In genomic region chr7:141123517-141123856, GRCm38 (mm10) we compare ENCODE assay signal across 8 mouse cellular contexts. TPM values are rescaled to one million over a fixed set of nuclear protein-coding genes. Genes with fewer than 3 reads are reported as not detected.
DNase-seq lines count a peak whose midpoint lies in the region; ATAC-seq and TF ChIP-seq lines count a peak whose summit lies in the region.

No protein-coding gene starts in this region.

- H3K27me3 ChIP-seq in embryonic facial prominence, embryonic 14.5 days (replicated peaks; ENCODE audit: control insufficient read depth, insufficient read depth, low read length) = no peaks in the 10 kb centered on the region
- H3K27me3 ChIP-seq in intestine, embryonic 16.5 days (replicated peaks; ENCODE audit: control insufficient read depth, insufficient read depth, low read length) = no peaks in the 10 kb centered on the region
- H3K27me3 ChIP-seq in neural tube, embryonic 13.5 days = no peaks in the 10 kb centered on the region

- peak overlapping the region; percentile 57 for H3K4me2 ChIP-seq in embryonic facial prominence, embryonic 14.5 days (ENCODE audit: low read depth, low read length)
- peak overlapping the region; percentile 94 for H3K4me2 ChIP-seq in intestine, embryonic 16.5 days (ENCODE audit: low read depth, low read length)
- H3K4me2 ChIP-seq in neural tube, embryonic 13.5 days = peak overlapping the region; percentile 69

- WGBS in lung, adult 2 months = 2% methylated on average over 15 of the region's 15 CpGs
- WGBS in embryonic facial prominence, embryonic 14.5 days = 3% methylated on average over 11 of the region's 15 CpGs
- 2% methylated on average over 15 of the region's 15 CpGs for WGBS in intestine, embryonic 16.5 days
- 2% methylated on average over 15 of the region's 15 CpGs for WGBS in neural tube, embryonic 13.5 days

- TF ChIP-seq CTCF in lung, adult 2 months (IDR thresholded peaks at IDR 0.05; ENCODE audit: insufficient read depth, low read length) = no peak

- no peak for ATAC-seq in embryonic facial prominence, embryonic 14.5 days (ENCODE audit: low read depth)
- no peak for ATAC-seq in intestine, embryonic 16.5 days
- ATAC-seq in neural tube, embryonic 13.5 days (ENCODE audit: low read depth) = peak; percentile 34; the same call in 1 of the 2 replicates
- ATAC-seq in frontal cortex, adult (ENCODE audit: low TSS enrichment) = no peak
- ATAC-seq in granulocyte monocyte progenitor cell, adult 5-6 weeks (replicated peaks; ENCODE audit: poor library complexity, severe bottlenecking) = no peak

- H3K9me3 ChIP-seq in embryonic facial prominence, embryonic 14.5 days (ENCODE audit: control insufficient read depth, low read length) = no peaks in the 10 kb centered on the region
- H3K9me3 ChIP-seq in intestine, embryonic 16.5 days (ENCODE audit: control insufficient read depth, low read length) = no peaks in the 10 kb centered on the region
- H3K9me3 ChIP-seq in neural tube, embryonic 13.5 days = no peaks in the 10 kb centered on the region

- H3K27ac ChIP-seq in embryonic facial prominence, embryonic 14.5 days (replicated peaks; ENCODE audit: low read depth, low read length) = peak overlapping the region; percentile 84
- H3K27ac ChIP-seq in intestine, embryonic 16.5 days (ENCODE audit: low read length) = peak overlapping the region; percentile 92
- peak overlapping the region; percentile 88 for H3K27ac ChIP-seq in neural tube, embryonic 13.5 days (replicated peaks)

- H3K9ac ChIP-seq in embryonic facial prominence, embryonic 14.5 days (ENCODE audit: low read depth, low read length) = peak overlapping the region; percentile 73
- peak overlapping the region; percentile 78 for H3K9ac ChIP-seq in intestine, embryonic 16.5 days (ENCODE audit: low read depth, low read length)
- peak overlapping the region; percentile 74 for H3K9ac ChIP-seq in neural tube, embryonic 13.5 days

- no peaks in the 10 kb centered on the region for H3K36me3 ChIP-seq in embryonic facial prominence, embryonic 14.5 days (ENCODE audit: control insufficient read depth, insufficient read depth, low read length)
- H3K36me3 ChIP-seq in intestine, embryonic 16.5 days (ENCODE audit: control insufficient read depth, insufficient read depth, low read length) = no peaks in the 10 kb centered on the region
- no peaks in the 10 kb centered on the region for H3K36me3 ChIP-seq in neural tube, embryonic 13.5 days

- no peak for TF ChIP-seq POLR2A in lung, adult 2 months (IDR thresholded peaks at IDR 0.05; ENCODE audit: borderline replicate concordance, extremely low read depth, low read depth, low read length)

- peak overlapping the region; percentile 66 for H3K4me3 ChIP-seq in lung, adult 2 months (replicated peaks; ENCODE audit: extremely low read depth, low read depth, low read length)
- peak overlapping the region; percentile 63 for H3K4me3 ChIP-seq in embryonic facial prominence, embryonic 14.5 days (ENCODE audit: low read depth, low read length)
- H3K4me3 ChIP-seq in intestine, embryonic 16.5 days (ENCODE audit: low read length) = peak overlapping the region; percentile 75
- H3K4me3 ChIP-seq in neural tube, embryonic 13.5 days = peak overlapping the region; percentile 62

- DNase-seq in lung, adult 2 months = no peak
- no peak for DNase-seq in lung, postnatal 36 days
- DNase-seq in embryonic facial prominence, embryonic 14.5 days (ENCODE audit: low spot score) = no peak
- no peak for DNase-seq in adipocyte (ENCODE audit: low spot score)

- no peaks in the 10 kb centered on the region for H3K4me1 ChIP-seq in lung, adult 2 months (ENCODE audit: control insufficient read depth, insufficient read depth, low read length)
- no peaks in the 10 kb centered on the region for H3K4me1 ChIP-seq in embryonic facial prominence, embryonic 14.5 days (ENCODE audit: control insufficient read depth, insufficient read depth, low read length)
- H3K4me1 ChIP-seq in intestine, embryonic 16.5 days (ENCODE audit: control insufficient read depth, insufficient read depth, low read length) = peaks cover 9% of the 10 kb centered on the region
- peaks cover 7% of the 10 kb centered on the region; the same call in 1 of the 2 replicates for H3K4me1 ChIP-seq in neural tube, embryonic 13.5 days (replicated peaks)

RNA-seq across cellular contexts. Expression of gene Ptdss2, which starts 1.3 kb away (rescaled TPM):
- 22.9 and 24.1 TPM in 2 replicates for polyA plus RNA-seq in lung, adult 2 months (2012; rRNA removed)
- 64.5 and 74.8 TPM in 2 replicates for polyA plus RNA-seq in embryonic facial prominence, embryonic 14.5 days (2014; fragmentation: Nextera tagmentation; extraction: Ambion mirVana)
- polyA plus RNA-seq in intestine, embryonic 16.5 days (2015; fragmentation: Nextera tagmentation; extraction: Ambion mirVana) = 59.0 and 60.3 TPM in 2 replicates
- 63.5 and 77.7 TPM in 2 replicates for polyA plus RNA-seq in neural tube, embryonic 13.5 days (2015; fragmentation: Nextera tagmentation; extraction: Ambion mirVana)
- 14.0 and 17.5 TPM in 2 replicates for total RNA-seq in granulocyte monocyte progenitor cell, adult 5-6 weeks (2014; fragmentation: Nextera tagmentation)
- total RNA-seq in granulocyte monocyte progenitor cell, adult 5-6 weeks (2017) = 4.2 and 7.1 TPM in 2 replicates

RNA-seq across cellular contexts. Expression of gene Ano9, which starts 5.9 kb away (rescaled TPM):
- polyA plus RNA-seq in lung, adult 2 months (2012; rRNA removed) = 2.8 and 10.7 TPM in 2 replicates
- polyA plus RNA-seq in embryonic facial prominence, embryonic 14.5 days (2014; fragmentation: Nextera tagmentation; extraction: Ambion mirVana) = 3.7 and 5.0 TPM in 2 replicates
- 43.6 and 50.1 TPM in 2 replicates for polyA plus RNA-seq in intestine, embryonic 16.5 days (2015; fragmentation: Nextera tagmentation; extraction: Ambion mirVana)
- polyA plus RNA-seq in neural tube, embryonic 13.5 days (2015; fragmentation: Nextera tagmentation; extraction: Ambion mirVana) = 0.27 TPM in 1 of 2 replicates, not detected in the other
- total RNA-seq in granulocyte monocyte progenitor cell, adult 5-6 weeks (2014; fragmentation: Nextera tagmentation) = not detected in 2 replicates
- total RNA-seq in granulocyte monocyte progenitor cell, adult 5-6 weeks (2017) = not detected in 2 replicates

RNA-seq across cellular contexts. Expression of gene Sigirr, which starts 23.1 kb away (rescaled TPM):
- polyA plus RNA-seq in lung, adult 2 months (2012; rRNA removed) = 40.5 and 40.6 TPM in 2 replicates
- polyA plus RNA-seq in embryonic facial prominence, embryonic 14.5 days (2014; fragmentation: Nextera tagmentation; extraction: Ambion mirVana) = 4.0 and 4.4 TPM in 2 replicates
- 29.4 and 32.8 TPM in 2 replicates for polyA plus RNA-seq in intestine, embryonic 16.5 days (2015; fragmentation: Nextera tagmentation; extraction: Ambion mirVana)
- 1.5 and 3.5 TPM in 2 replicates for polyA plus RNA-seq in neural tube, embryonic 13.5 days (2015; fragmentation: Nextera tagmentation; extraction: Ambion mirVana)
- 16.9 and 30.9 TPM in 2 replicates for total RNA-seq in granulocyte monocyte progenitor cell, adult 5-6 weeks (2014; fragmentation: Nextera tagmentation)
- total RNA-seq in granulocyte monocyte progenitor cell, adult 5-6 weeks (2017) = 16.6 and 20.2 TPM in 2 replicates

RNA-seq across cellular contexts. Expression of gene Pkp3, which starts 45.5 kb away (rescaled TPM):
- 23.8 and 47.7 TPM in 2 replicates for polyA plus RNA-seq in lung, adult 2 months (2012; rRNA removed)
- polyA plus RNA-seq in embryonic facial prominence, embryonic 14.5 days (2014; fragmentation: Nextera tagmentation; extraction: Ambion mirVana) = 30.0 and 33.5 TPM in 2 replicates
- polyA plus RNA-seq in intestine, embryonic 16.5 days (2015; fragmentation: Nextera tagmentation; extraction: Ambion mirVana) = 31.3 and 32.4 TPM in 2 replicates
- 0.38 and 1.2 TPM in 2 replicates for polyA plus RNA-seq in neural tube, embryonic 13.5 days (2015; fragmentation: Nextera tagmentation; extraction: Ambion mirVana)
- total RNA-seq in granulocyte monocyte progenitor cell, adult 5-6 weeks (2014; fragmentation: Nextera tagmentation) = 1.4 and 2.2 TPM in 2 replicates
- total RNA-seq in granulocyte monocyte progenitor cell, adult 5-6 weeks (2017) = 0.52 and 2.7 TPM in 2 replicates

RNA-seq across cellular contexts. Expression of gene Rnh1, which starts 49.2 kb away (rescaled TPM):
- polyA plus RNA-seq in lung, adult 2 months (2012; rRNA removed) = 128 and 195 TPM in 2 replicates
- polyA plus RNA-seq in embryonic facial prominence, embryonic 14.5 days (2014; fragmentation: Nextera tagmentation; extraction: Ambion mirVana) = 160 and 166 TPM in 2 replicates
- 159 and 160 TPM in 2 replicates for polyA plus RNA-seq in intestine, embryonic 16.5 days (2015; fragmentation: Nextera tagmentation; extraction: Ambion mirVana)
- 52.4 and 57.5 TPM in 2 replicates for polyA plus RNA-seq in neural tube, embryonic 13.5 days (2015; fragmentation: Nextera tagmentation; extraction: Ambion mirVana)
- total RNA-seq in granulocyte monocyte progenitor cell, adult 5-6 weeks (2014; fragmentation: Nextera tagmentation) = 79.1 and 109 TPM in 2 replicates
- 45.2 and 47.7 TPM in 2 replicates for total RNA-seq in granulocyte monocyte progenitor cell, adult 5-6 weeks (2017)
